Mouse (Mus musculus): ENCODE data around the gene Gm29609. TPM values are rescaled to one million over a fixed set of nuclear protein-coding genes. Genes with fewer than 3 reads are reported as not detected.

Gm29609 gene
- polyA plus RNA-seq, 1 experiment = 3.9 TPM

DNA sequence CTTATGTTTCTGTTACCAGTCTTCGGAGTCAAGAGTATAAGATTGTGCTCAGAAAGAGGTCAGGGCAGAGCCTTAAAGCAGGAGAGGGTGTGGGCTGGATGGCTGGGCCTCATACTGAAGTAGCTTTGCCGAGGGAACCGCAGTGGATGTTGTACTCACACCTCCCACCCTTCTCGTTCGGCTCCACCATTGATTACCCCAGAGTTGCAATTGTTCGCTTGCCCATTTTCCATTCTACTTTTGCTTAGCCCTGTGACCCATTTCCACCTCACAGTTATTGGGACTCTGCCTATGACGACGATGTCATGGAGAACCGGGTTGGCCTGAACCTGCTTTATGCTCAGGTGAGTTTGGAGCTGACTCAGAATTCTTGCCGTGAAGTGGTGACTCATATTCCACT, 16.5 kb upstream of the Gm29609 start:
- Histone ChIP-seq H3K27me3 (ENCODE audit: control insufficient read depth, insufficient read depth, low read length) (no peaks in the 10 kb centered on the region), H3K4me3 (replicated peaks; ENCODE audit: insufficient read depth, low read depth, low read length) (no peak overlapping the region), H3K4me1 (ENCODE audit: control insufficient read depth, insufficient read depth, low read length) (peaks cover 3% of the 10 kb centered on the region; the same call in 1 of the 2 replicates), H3K27ac (ENCODE audit: insufficient read depth, low read length) (no peak overlapping the region)
- WGBS = 82% methylated on average over 10 of the region's 10 CpGs
- no peak for DNase-seq
- TF ChIP-seq CTCF (IDR thresholded peaks at IDR 0.05; ENCODE audit: borderline replicate concordance, insufficient read depth, low read depth, low read length) = no peak
- TF ChIP-seq POLR2A (IDR thresholded peaks at IDR 0.05; ENCODE audit: borderline replicate concordance, insufficient read depth, low read length) = no peak

DNA sequence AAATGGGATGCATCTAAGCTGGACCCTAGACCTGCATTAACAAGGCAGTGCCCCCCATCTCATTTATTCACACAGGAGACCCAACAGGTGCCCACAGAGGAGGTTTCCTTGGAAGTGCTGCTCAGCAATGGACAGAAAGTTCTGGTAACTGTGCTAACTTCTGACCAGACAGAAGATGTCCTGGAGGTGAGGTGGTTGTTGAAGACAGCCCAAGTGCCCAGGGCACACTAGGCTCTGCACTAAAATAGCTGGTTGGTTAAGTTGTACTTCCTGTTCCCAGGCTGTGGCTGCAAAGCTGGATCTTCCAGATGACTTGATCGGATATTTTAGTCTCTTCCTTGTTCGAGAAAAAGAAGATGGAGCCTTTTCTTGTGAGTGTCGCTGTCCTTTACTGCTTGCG, 16.0 kb upstream of the Gm29609 start:
- Histone ChIP-seq H3K27me3 (ENCODE audit: control insufficient read depth, insufficient read depth, low read length) (no peaks in the 10 kb centered on the region), H3K27ac (ENCODE audit: insufficient read depth, low read length) (no peak overlapping the region), H3K4me3 (replicated peaks; ENCODE audit: insufficient read depth, low read depth, low read length) (no peak overlapping the region), H3K4me1 (ENCODE audit: control insufficient read depth, insufficient read depth, low read length) (peaks cover 4% of the 10 kb centered on the region; the same call in 1 of the 2 replicates)
- WGBS = 89% methylated on average over 4 of the region's 4 CpGs
- no peak for DNase-seq
- TF ChIP-seq POLR2A (IDR thresholded peaks at IDR 0.05; ENCODE audit: borderline replicate concordance, insufficient read depth, low read length) (no peak), CTCF (IDR thresholded peaks at IDR 0.05; ENCODE audit: borderline replicate concordance, insufficient read depth, low read depth, low read length) (no peak)

DNA sequence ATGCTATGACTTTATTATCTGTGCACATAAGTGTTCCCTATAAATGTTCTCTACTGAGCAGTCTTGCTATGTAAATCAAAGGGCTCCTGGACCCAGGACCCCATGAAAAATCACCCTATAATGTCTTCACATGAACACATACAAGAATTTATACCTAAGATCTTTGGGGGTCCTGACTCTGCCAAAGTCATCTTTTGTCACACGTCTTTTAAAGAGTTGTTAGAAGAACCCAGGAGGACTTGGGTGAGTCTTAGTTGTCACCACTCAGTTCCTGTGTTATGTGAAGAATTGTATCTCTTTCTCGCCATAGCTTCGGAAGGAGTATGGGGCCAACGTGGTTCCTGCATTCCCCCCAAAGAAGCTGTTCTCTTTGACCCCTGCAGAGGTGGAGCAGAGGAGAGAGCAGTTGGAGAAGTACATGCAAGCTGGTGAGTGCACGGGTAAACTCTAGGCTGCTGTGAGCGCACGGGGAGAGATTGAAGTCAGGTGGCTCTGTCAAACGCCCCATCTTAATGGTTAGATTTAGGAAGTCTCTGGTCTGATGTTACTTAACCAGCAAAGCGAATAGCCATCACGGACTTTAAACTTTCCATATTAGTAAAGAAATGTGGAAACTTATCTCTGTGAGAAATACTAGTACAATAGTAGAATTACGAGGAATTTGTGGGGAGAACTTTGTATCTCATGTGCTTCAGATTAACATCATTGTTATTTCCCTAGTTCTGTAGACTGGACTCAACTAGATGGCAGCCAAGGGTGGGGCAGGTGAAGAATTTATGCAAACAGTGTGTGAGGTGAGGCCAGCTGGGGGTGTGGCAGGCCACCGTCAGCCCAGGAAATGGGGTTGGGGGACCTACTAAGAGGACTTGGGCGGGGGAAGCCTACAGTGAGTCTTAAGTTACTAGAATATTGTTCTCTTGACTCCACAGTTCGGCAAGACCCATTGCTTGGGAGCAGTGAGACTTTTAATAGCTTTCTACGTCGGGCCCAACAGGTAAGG, 15.1 kb upstream of the Gm29609 start:
- no peak overlapping the region for H3K4me3 ChIP-seq (replicated peaks; ENCODE audit: insufficient read depth, low read depth, low read length)
- no peak for DNase-seq
- H3K4me1 ChIP-seq (ENCODE audit: control insufficient read depth, insufficient read depth, low read length) = peaks cover 4% of the 10 kb centered on the region; the same call in 1 of the 2 replicates
- H3K27me3 ChIP-seq (ENCODE audit: control insufficient read depth, insufficient read depth, low read length) = no peaks in the 10 kb centered on the region
- H3K27ac ChIP-seq (ENCODE audit: insufficient read depth, low read length) = no peak overlapping the region
- 89% methylated on average over 16 of the region's 16 CpGs for WGBS
- TF ChIP-seq POLR2A (IDR thresholded peaks at IDR 0.05; ENCODE audit: borderline replicate concordance, insufficient read depth, low read length) (no peak), CTCF (IDR thresholded peaks at IDR 0.05; ENCODE audit: borderline replicate concordance, insufficient read depth, low read depth, low read length) (no peak)

- DNase-seq = no peak
- peak overlapping the region; percentile 60 for H3K27ac ChIP-seq (ENCODE audit: insufficient read depth, low read length)
- TF ChIP-seq POLR2A (IDR thresholded peaks at IDR 0.05; ENCODE audit: borderline replicate concordance, insufficient read depth, low read length) (no peak), CTCF (IDR thresholded peaks at IDR 0.05; ENCODE audit: borderline replicate concordance, insufficient read depth, low read depth, low read length) (no peak)
- no peaks in the 10 kb centered on the region for H3K27me3 ChIP-seq (ENCODE audit: control insufficient read depth, insufficient read depth, low read length)
- 11% methylated on average over 25 of the region's 25 CpGs for WGBS
- peaks cover 4% of the 10 kb centered on the region; the same call in 1 of the 2 replicates for H3K4me1 ChIP-seq (ENCODE audit: control insufficient read depth, insufficient read depth, low read length)
- H3K4me3 ChIP-seq (replicated peaks; ENCODE audit: insufficient read depth, low read depth, low read length) = peak overlapping the region; percentile 90
These were observed 14.0 kb upstream of the Gm29609 start for GRCm38 (mm10) chr5:31193631-31194281.

DNA sequence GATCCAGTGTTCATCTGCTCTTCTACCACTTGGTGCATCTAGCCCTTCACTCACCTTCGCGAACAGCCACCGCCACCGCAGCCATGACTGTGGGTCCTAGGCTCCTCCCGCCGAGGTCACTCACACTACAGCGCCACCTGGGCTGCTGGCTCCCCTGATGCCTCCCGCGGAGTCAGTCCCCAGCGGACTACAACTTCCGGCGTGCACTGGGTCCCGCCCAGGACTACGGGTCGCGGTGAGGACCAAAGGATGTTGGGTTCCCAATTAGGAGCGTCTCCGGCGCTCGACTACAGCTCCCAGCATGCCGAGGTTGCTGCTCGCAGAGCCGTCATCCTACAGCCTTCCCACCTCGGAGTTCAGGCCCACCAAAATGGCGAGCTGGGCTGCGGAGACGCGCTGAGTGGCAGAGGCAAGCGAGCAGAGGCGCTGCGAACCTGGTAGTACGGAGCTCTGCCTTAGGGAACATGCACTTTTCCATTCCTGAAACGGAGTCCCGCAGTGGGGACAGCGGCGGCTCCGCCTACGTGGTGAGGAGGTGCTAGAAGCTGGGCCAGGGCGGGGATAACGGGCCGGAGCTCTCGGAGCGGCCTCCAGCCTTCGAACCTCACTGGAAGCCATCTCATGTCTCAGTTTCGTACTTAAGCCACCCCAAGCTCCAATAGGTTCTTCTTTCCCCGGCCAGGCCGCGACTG, 13.4 kb upstream of the Gm29609 start, which contains the start of the genes Snx17 and Eif2b4:
TSS of gene Snx17 (plus strand) at position 289 of the 692 bp plus-strand sequence.
TSS of gene Eif2b4 (minus strand) at position 492 of the 692 bp plus-strand sequence.
- Histone ChIP-seq H3K4me1 (ENCODE audit: control insufficient read depth, insufficient read depth, low read length) (peaks cover 4% of the 10 kb centered on the region; the same call in 1 of the 2 replicates), H3K27me3 (ENCODE audit: control insufficient read depth, insufficient read depth, low read length) (no peaks in the 10 kb centered on the region), H3K4me3 (replicated peaks; ENCODE audit: insufficient read depth, low read depth, low read length) (peak within 1 kb of the TSS; percentile 90), H3K27ac (ENCODE audit: insufficient read depth, low read length) (peak within 1 kb of the TSS; percentile 74)
- WGBS = under 1% methylated on average over 48 of the region's 48 CpGs
- DNase-seq = peak; percentile 100
- TF ChIP-seq POLR2A (IDR thresholded peaks at IDR 0.05; ENCODE audit: borderline replicate concordance, insufficient read depth, low read length) (peak; percentile 80), CTCF (IDR thresholded peaks at IDR 0.05; ENCODE audit: borderline replicate concordance, insufficient read depth, low read depth, low read length) (peak; percentile 36; the same call in 1 of the 2 replicates)

DNA sequence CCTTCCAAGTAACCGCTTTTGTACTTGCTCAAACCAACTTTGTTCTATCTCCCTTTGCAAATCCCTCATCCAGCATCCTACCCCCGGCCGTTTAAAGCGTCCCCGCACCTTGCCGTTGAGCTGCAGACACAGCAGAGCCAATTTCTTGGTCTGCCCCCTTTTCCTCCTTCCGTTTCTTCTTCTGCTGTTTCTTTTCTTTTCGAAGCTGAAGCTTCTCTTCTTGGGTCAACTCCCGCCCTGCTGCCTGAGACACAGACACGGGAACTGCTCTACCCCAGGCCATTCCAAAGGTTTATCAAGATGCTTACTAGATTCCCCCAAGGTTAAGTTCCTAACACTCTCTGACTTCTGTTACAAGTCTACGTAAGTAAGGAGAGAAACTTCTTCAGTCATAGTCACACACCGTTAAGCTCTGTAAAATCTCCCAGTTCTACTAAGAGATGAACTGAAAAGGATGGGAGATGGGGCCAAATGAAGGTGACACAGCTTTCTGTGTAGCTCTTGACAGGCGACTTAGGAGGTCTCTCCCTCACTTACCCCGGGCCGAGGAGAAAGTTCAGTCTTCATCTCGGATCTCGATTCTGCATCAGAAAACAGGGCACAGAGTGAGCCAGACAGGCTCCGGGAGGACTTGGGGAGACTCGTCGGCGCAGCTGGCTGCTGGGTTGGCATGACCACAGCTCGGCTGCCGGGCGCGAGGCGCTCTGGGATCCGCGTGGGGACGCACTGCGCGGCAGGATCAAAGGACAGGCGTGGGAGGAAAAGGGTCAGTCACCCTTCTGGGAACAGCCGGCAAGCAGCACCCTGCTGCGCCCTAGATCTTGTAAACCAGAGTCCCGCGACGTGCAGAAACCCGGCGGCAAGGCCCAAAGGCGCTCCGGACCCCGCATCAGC, 12.6 kb upstream of the Gm29609 start:
- Histone ChIP-seq H3K4me3 (replicated peaks; ENCODE audit: insufficient read depth, low read depth, low read length) (peak overlapping the region; percentile 90), H3K4me1 (ENCODE audit: control insufficient read depth, insufficient read depth, low read length) (peaks cover 4% of the 10 kb centered on the region; the same call in 1 of the 2 replicates), H3K27ac (ENCODE audit: insufficient read depth, low read length) (peak overlapping the region; percentile 74), H3K27me3 (ENCODE audit: control insufficient read depth, insufficient read depth, low read length) (no peaks in the 10 kb centered on the region)
- no peak for TF ChIP-seq CTCF (IDR thresholded peaks at IDR 0.05; ENCODE audit: borderline replicate concordance, insufficient read depth, low read depth, low read length)
- TF ChIP-seq POLR2A (IDR thresholded peaks at IDR 0.05; ENCODE audit: borderline replicate concordance, insufficient read depth, low read length) = no peak
- 11% methylated on average over 42 of the region's 42 CpGs for WGBS
- no peak for DNase-seq

Data from cerebellum, adult 2 months (tissue).